Mouse (Mus musculus) erythroblast, embryonic 14.5 days (primary cell): ENCODE results near the gene Slc38a3.

ENCODE experiments used
- GATA1 ChIP-seq: IDR thresholded peaks from 2 replicates; pipeline ENCODE4 v1.6.1; 2012; ENCODE audit warnings: low read length, inconsistent platforms, mixed read lengths
- TAL1 ChIP-seq: IDR thresholded peaks from 3 replicates; pipeline ENCODE4 v1.6.1; 2012; ENCODE audit warnings: low read length, inconsistent platforms, mixed read lengths

- no peak for TF ChIP-seq GATA1
- TF ChIP-seq TAL1, result no peak
These were observed 23.5 kb upstream of the Slc38a3 start for GRCm38 (mm10) chr9:107692785-107693184.
